Mouse (Mus musculus) hematopoietic stem cell, adult 5-6 weeks (primary cell): ENCODE measurements around the gene Gpr157. TPM values are rescaled to one million over a fixed set of nuclear protein-coding genes. Genes with fewer than 3 reads are reported as not detected.

ENCODE experiments used
- total RNA-seq: library from RNA; stranded (forward); fragments of 172-1452, 232-1000 nt; gene quantifications from 2 replicates; pipeline ENCODE4 v1.2.3, GENCODE M21; 2017

The Gpr157 gene
- total RNA-seq, 1 experiment from 2014 or later, result 4.0 TPM

Other genes starting within 250 kb of the Gpr157 start
- gene Spsb1, start 132.3 kb upstream of the Gpr157 start, total RNA-seq, result 0.30 TPM in 1 of 2 replicates, not detected in the other
- gene H6pd, start 78.3 kb upstream of the Gpr157 start, total RNA-seq, result 22.7 and 26.6 TPM in 2 replicates
- not detected in 2 replicates for gene Slc2a5, start 31.9 kb downstream of the Gpr157 start, total RNA-seq
- gene Slc2a7, start 61.6 kb downstream of the Gpr157 start, total RNA-seq, result not detected in 2 replicates
- not detected in 2 replicates for gene Car6, start 114.0 kb downstream of the Gpr157 start, total RNA-seq
- gene Eno1, start 149.4 kb downstream of the Gpr157 start, total RNA-seq, result 133 and 179 TPM in 2 replicates
- 50.0 and 82.0 TPM in 2 replicates for gene Rere, start 194.3 kb downstream of the Gpr157 start, total RNA-seq